Mouse (Mus musculus) MEL (cell line): ENCODE results near the gene Zbtb7a. TPM values are rescaled to one million over a fixed set of nuclear protein-coding genes. Genes with fewer than 3 reads are reported as not detected.

ENCODE experiments used
- DNase-seq: peaks from one replicate; pipeline ENCODE4 v3.0.0; 2011; ENCODE audit warnings: low read depth, low spot score
- H3K27ac ChIP-seq: 2 replicates; pipeline ENCODE4 v1.5.1; 2012; ENCODE audit warnings: low read depth, mild to moderate bottlenecking, control low read depth, low read length, moderate library complexity; ENCODE audit not compliant: control insufficient read depth
- H3K27me3 ChIP-seq, 2 experiments: fragments of 150-350 bp in 1 of 2; sonication (generic) in 1 of 2; 2 replicates each; pipeline ENCODE4 v1.6.1; 2012; ENCODE audit warnings: low read length in 2 of 2, mild to moderate bottlenecking in 2 of 2, improper control_type of control experiment in 1 of 2, moderate library complexity in 1 of 2; ENCODE audit not compliant: insufficient read depth in 2 of 2, control insufficient read depth in 1 of 2
- H3K36me3 ChIP-seq, 2 experiments: 2 replicates each; pipeline ENCODE4 v1.6.1; 2012 to 2014; ENCODE audit warnings: low read length in 2 of 2, improper control_type of control experiment in 1 of 2, inconsistent platforms in 1 of 2, mild to moderate bottlenecking in 1 of 2; ENCODE audit not compliant: insufficient read depth in 2 of 2, control insufficient read depth in 1 of 2
- H3K4me1 ChIP-seq, 2 experiments: fragments of 150-350 bp in 1 of 2; sonication (generic) in 1 of 2; 2 replicates each; pipeline ENCODE4 v1.6.1; 2012; ENCODE audit warnings: low read length in 2 of 2, improper control_type of control experiment in 1 of 2, mild to moderate bottlenecking in 1 of 2; ENCODE audit not compliant: insufficient read depth in 2 of 2, control insufficient read depth in 1 of 2
- H3K4me3 ChIP-seq, 2 experiments: fragments of 150-350 bp in 1 of 2; sonication (generic) in 1 of 2; 2 replicates each; pipeline ENCODE4 v1.5.1; 2012; ENCODE audit warnings: low read depth in 2 of 2, low read length in 2 of 2, mild to moderate bottlenecking in 2 of 2, moderate library complexity in 2 of 2, control low read depth in 1 of 2, improper control_type of control experiment in 1 of 2; ENCODE audit not compliant: control insufficient read depth in 1 of 2, insufficient read depth in 1 of 2
- H3K79me2 ChIP-seq: 2 replicates; pipeline ENCODE4 v1.6.1; 2012; ENCODE audit warnings: mild to moderate bottlenecking, low read length, moderate library complexity; ENCODE audit not compliant: control insufficient read depth, poor library complexity, insufficient read depth
- H3K9ac ChIP-seq: 2 replicates; pipeline ENCODE4 v1.6.1; 2012; ENCODE audit warnings: low read depth, mild to moderate bottlenecking, control low read depth, low read length, moderate library complexity; ENCODE audit not compliant: control insufficient read depth, poor library complexity, severe bottlenecking
- H3K9me3 ChIP-seq: fragments of 150-350 bp; sonication (generic); replicated peaks from 2 replicates; pipeline ENCODE4 v1.6.1; 2012; ENCODE audit warnings: mild to moderate bottlenecking, low read length, improper control_type of control experiment, moderate library complexity; ENCODE audit not compliant: insufficient read depth
- BHLHE40 ChIP-seq: IDR thresholded peaks from 2 replicates; pipeline ENCODE4 v1.6.1; 2012; ENCODE audit warnings: low read depth, mild to moderate bottlenecking, inconsistent platforms, low read length, improper control_type of control experiment, borderline replicate concordance
- CHD1 ChIP-seq: IDR thresholded peaks from 2 replicates; pipeline ENCODE4 v1.6.1; 2012; ENCODE audit warnings: low read depth, mild to moderate bottlenecking, inconsistent platforms, low read length, improper control_type of control experiment
- CHD2 ChIP-seq: IDR thresholded peaks from 2 replicates; pipeline ENCODE4 v1.6.1; 2011; ENCODE audit warnings: low read length, improper control_type of control experiment
- CTCF ChIP-seq, 3 experiments: IDR thresholded peaks in 2 of 3; conservative IDR thresholded peaks in 1 of 3; 2 replicates each; pipeline ENCODE4 v1.5.1; 2011 to 2012; ENCODE audit warnings: low read length in 3 of 3, low read depth in 2 of 3, mild to moderate bottlenecking in 2 of 3, improper control_type of control experiment in 1 of 3, inconsistent platforms in 1 of 3, mixed read lengths in 1 of 3, moderate library complexity in 1 of 3; ENCODE audit not compliant: control insufficient read depth in 1 of 3, insufficient read depth in 1 of 3, poor library complexity in 1 of 3, severe bottlenecking in 1 of 3
- E2F4 ChIP-seq: IDR thresholded peaks from 2 replicates; pipeline ENCODE4 v1.6.1; 2011; ENCODE audit warnings: low read depth, low read length, improper control_type of control experiment, borderline replicate concordance
- ELF1 ChIP-seq: IDR thresholded peaks from 2 replicates; pipeline ENCODE4 v1.6.1; 2014; ENCODE audit warnings: low read depth, mild to moderate bottlenecking, inconsistent platforms, low read length, improper control_type of control experiment, moderate library complexity
- EP300 ChIP-seq, 2 experiments: IDR thresholded peaks; 2 replicates each; pipeline ENCODE4 v1.6.1; 2011; ENCODE audit warnings: improper control_type of control experiment in 2 of 2, low read length in 2 of 2, low read depth in 1 of 2, mild to moderate bottlenecking in 1 of 2
- ETS1 ChIP-seq: IDR thresholded peaks from 2 replicates; pipeline ENCODE4 v1.6.1; 2012; ENCODE audit warnings: low read depth, mild to moderate bottlenecking, inconsistent platforms, low read length, improper control_type of control experiment, moderate library complexity
- GABPA ChIP-seq: IDR thresholded peaks from 2 replicates; pipeline ENCODE4 v1.6.1; 2012; ENCODE audit warnings: low read depth, mild to moderate bottlenecking, inconsistent platforms, low read length, improper control_type of control experiment, moderate library complexity
- GATA1 ChIP-seq: IDR thresholded peaks from 2 replicates; pipeline ENCODE4 v1.6.1; 2011; ENCODE audit warnings: low read depth, low read length, improper control_type of control experiment
- HCFC1 ChIP-seq: IDR thresholded peaks from 2 replicates; pipeline ENCODE4 v1.6.1; 2012; ENCODE audit warnings: low read depth, mild to moderate bottlenecking, inconsistent platforms, low read length, improper control_type of control experiment, moderate library complexity
- KAT2A ChIP-seq: conservative IDR thresholded peaks from 2 replicates; pipeline ENCODE4 v1.6.1; 2012; ENCODE audit warnings: low read depth, low read length, improper control_type of control experiment, inconsistent platforms
- MAFK ChIP-seq: IDR thresholded peaks from 2 replicates; pipeline ENCODE4 v1.6.1; 2011; ENCODE audit warnings: low read depth, mild to moderate bottlenecking, low read length, improper control_type of control experiment, borderline replicate concordance
- MAX ChIP-seq: IDR thresholded peaks from 2 replicates; pipeline ENCODE4 v1.6.1; 2011; ENCODE audit warnings: low read length, improper control_type of control experiment
- MAZ ChIP-seq: IDR thresholded peaks from 2 replicates; pipeline ENCODE4 v1.6.1; 2012; ENCODE audit warnings: low read depth, mild to moderate bottlenecking, inconsistent platforms, low read length, improper control_type of control experiment
- MEF2A ChIP-seq: IDR thresholded peaks from 2 replicates; pipeline ENCODE4 v1.6.1; 2014; ENCODE audit warnings: low read depth, mild to moderate bottlenecking, inconsistent platforms, low read length, improper control_type of control experiment; ENCODE audit not compliant: poor library complexity, insufficient replicate concordance, severe bottlenecking; ENCODE audit errors: extremely low read depth
- MYB ChIP-seq: IDR thresholded peaks from 2 replicates; pipeline ENCODE4 v1.6.1; 2011; ENCODE audit warnings: mild to moderate bottlenecking, low read depth, low read length, improper control_type of control experiment
- MYC ChIP-seq: IDR thresholded peaks from 2 replicates; pipeline ENCODE4 v1.6.1; 2011; ENCODE audit warnings: low read depth, mild to moderate bottlenecking, low read length, improper control_type of control experiment, moderate library complexity
- NELFE ChIP-seq: IDR thresholded peaks from 2 replicates; pipeline ENCODE4 v1.6.1; 2011; ENCODE audit warnings: low read depth, low read length, improper control_type of control experiment
- NRF1 ChIP-seq: IDR thresholded peaks from 2 replicates; pipeline ENCODE4 v1.6.1; 2014; ENCODE audit warnings: low read depth, mild to moderate bottlenecking, inconsistent platforms, low read length, improper control_type of control experiment, moderate library complexity; ENCODE audit not compliant: poor library complexity, insufficient read depth, severe bottlenecking
- POLR2A ChIP-seq, 2 experiments: IDR thresholded peaks; 2 replicates each; pipeline ENCODE4 v1.6.1; 2011 to 2012; ENCODE audit warnings: low read length in 2 of 2, mild to moderate bottlenecking in 2 of 2, control low read depth in 1 of 2, improper control_type of control experiment in 1 of 2, low read depth in 1 of 2, moderate library complexity in 1 of 2; ENCODE audit not compliant: control insufficient read depth in 1 of 2, insufficient read depth in 1 of 2, poor library complexity in 1 of 2
- POLR2AphosphoS2 ChIP-seq: IDR thresholded peaks from 2 replicates; pipeline ENCODE4 v1.6.1; 2011; ENCODE audit warnings: low read length, improper control_type of control experiment
- POLR2AphosphoS5 ChIP-seq: IDR thresholded peaks from 2 replicates; pipeline ENCODE4 v1.6.1; 2012; ENCODE audit warnings: low read depth, borderline replicate concordance, mild to moderate bottlenecking, inconsistent platforms, low read length, moderate library complexity, mixed read lengths
- RAD21 ChIP-seq: IDR thresholded peaks from 2 replicates; pipeline ENCODE4 v1.6.1; 2011; ENCODE audit warnings: mild to moderate bottlenecking, low read depth, low read length, improper control_type of control experiment
- RCOR1 ChIP-seq: IDR thresholded peaks from 2 replicates; pipeline ENCODE4 v1.6.1; 2012; ENCODE audit warnings: low read depth, mild to moderate bottlenecking, inconsistent platforms, low read length, improper control_type of control experiment
- SIN3A ChIP-seq: IDR thresholded peaks from 2 replicates; pipeline ENCODE4 v1.6.1; 2012; ENCODE audit warnings: low read length, improper control_type of control experiment, inconsistent platforms
- SMC3 ChIP-seq: IDR thresholded peaks from 2 replicates; pipeline ENCODE4 v1.6.1; 2011; ENCODE audit warnings: low read depth, low read length, improper control_type of control experiment
- TAL1 ChIP-seq: IDR thresholded peaks from 2 replicates; pipeline ENCODE4 v1.6.1; 2012; ENCODE audit warnings: mild to moderate bottlenecking, inconsistent platforms, low read length, moderate library complexity, mixed read lengths
- TBP ChIP-seq: IDR thresholded peaks from 2 replicates; pipeline ENCODE4 v1.8.0; 2011; ENCODE audit warnings: low read depth, low read length, improper control_type of control experiment
- TCF12 ChIP-seq: IDR thresholded peaks from 2 replicates; pipeline ENCODE4 v1.6.1; 2014; ENCODE audit warnings: low read depth, mild to moderate bottlenecking, inconsistent platforms, low read length, improper control_type of control experiment, moderate library complexity
- USF1 ChIP-seq: IDR thresholded peaks from 2 replicates; pipeline ENCODE4 v1.6.1; 2014; ENCODE audit warnings: low read depth, mild to moderate bottlenecking, inconsistent platforms, low read length, improper control_type of control experiment, moderate library complexity
- USF2 ChIP-seq, 2 experiments: IDR thresholded peaks; 2 replicates each; pipeline ENCODE4 v1.6.1; 2011 to 2012; ENCODE audit warnings: improper control_type of control experiment in 2 of 2, low read length in 2 of 2, borderline replicate concordance in 1 of 2, inconsistent platforms in 1 of 2, low read depth in 1 of 2, mild to moderate bottlenecking in 1 of 2; ENCODE audit not compliant: insufficient read depth in 1 of 2
- ZC3H11A ChIP-seq: IDR thresholded peaks from 2 replicates; pipeline ENCODE4 v1.6.1; 2012; ENCODE audit warnings: low read depth, mild to moderate bottlenecking, inconsistent platforms, low read length, improper control_type of control experiment
- ZKSCAN1 ChIP-seq: IDR thresholded peaks from 2 replicates; pipeline ENCODE4 v1.6.1; 2012; ENCODE audit warnings: low read depth, mild to moderate bottlenecking, inconsistent platforms, low read length, improper control_type of control experiment, moderate library complexity
- ZNF384 ChIP-seq: IDR thresholded peaks from 2 replicates; pipeline ENCODE4 v1.6.1; 2012; ENCODE audit warnings: low read depth, mild to moderate bottlenecking, inconsistent platforms, low read length, improper control_type of control experiment
- polyA plus RNA-seq, 2 experiments: library from polyadenylated mRNA; stranded (reverse) in 1 of 2; unstranded in 1 of 2; fragments of >175 nt in 1 of 2; fragments of >200 nt in 1 of 2; gene quantifications; 2 replicates each; pipeline versions ENCODE4 v1.2.1 to v1.2.4; 2012; ENCODE audit warnings: low replicate concordance in 2 of 2, low read depth in 1 of 2; ENCODE audit not compliant: insufficient read length in 2 of 2, insufficient read depth in 1 of 2, missing spikeins in 1 of 2
- total RNA-seq: library from RNA; depleted of rRNA; stranded (reverse); fragments of 300-350 nt; gene quantifications from 2 replicates; pipeline ENCODE4 v1.2.3, GENCODE M21; 2012

The Zbtb7a gene
- total and polyA plus RNA-seq, 3 experiments = 25.3 to 45.4 (median 40.6) TPM

GRCm38 (mm10) chr10:81137252-81138130 lies 2.5 kb downstream of the Zbtb7a start:
- Histone ChIP-seq H3K36me3 (peaks cover 0 to 16% of the 10 kb centered on the region in 2 experiments; a peak in 3 of 4 replicates), H3K4me3 (peak overlapping the region; percentile 85 to 97), H3K79me2 (peaks cover 58% of the 10 kb centered on the region), H3K9me3 (no peaks in the 10 kb centered on the region), H3K27ac (peak overlapping the region; percentile 74), H3K4me1 (peaks cover 2 to 14% of the 10 kb centered on the region in 2 experiments; a peak in 3 of 4 replicates), H3K9ac (peak overlapping the region; percentile 96), H3K27me3 (no peaks in the 10 kb centered on the region)
- DNase-seq = peak; percentile 98
- TF ChIP-seq RAD21 (no peak), MYB (no peak), GABPA (no peak), CHD1 (no peak; the same call in 1 of the 2 replicates), USF2 (IDR thresholded peaks at IDR 0.05; ENCODE audit: borderline replicate concordance in 1 of 2, insufficient read depth in 1 of 2, low read depth in 1 of 2, low read length in 2 of 2) (no peak), MAX (no peak), CHD2 (peak; percentile 83), ETS1 (no peak), TCF12 (peak; percentile 34), USF1 (no peak), MAZ (peak; percentile 96), MEF2A (no peak), HCFC1 (peak; percentile 97), TAL1 (no peak), E2F4 (no peak), NRF1 (peak; percentile 27; the same call in 1 of the 2 replicates), CTCF (IDR thresholded peaks at IDR 0.05 in 2 of 3, conservative IDR thresholded peaks at IDR 0.05 in 1 of 3; ENCODE audit: control insufficient read depth in 1 of 3, insufficient read depth in 1 of 3, low read depth in 2 of 3, low read length in 3 of 3, poor library complexity in 1 of 3, severe bottlenecking in 1 of 3) (no peak), EP300 (IDR thresholded peaks at IDR 0.05; ENCODE audit: low read depth in 1 of 2, low read length in 2 of 2) (peak in 1 of 2 experiments; percentile 27; a peak in 1 of 4 replicates), MYC (peak; percentile 46; the same call in 1 of the 2 replicates), SIN3A (peak; percentile 83), POLR2A (IDR thresholded peaks at IDR 0.05; ENCODE audit: control insufficient read depth in 1 of 2, insufficient read depth in 1 of 2, low read depth in 1 of 2, low read length in 2 of 2, poor library complexity in 1 of 2) (peak in 1 of 2 experiments; percentile 58; a peak in 2 of 4 replicates), ZC3H11A (no peak), SMC3 (no peak), ZKSCAN1 (peak; percentile 8; the same call in 1 of the 2 replicates), ELF1 (peak; percentile 51), GATA1 (peak; percentile 46; the same call in 1 of the 2 replicates), POLR2AphosphoS5 (no peak), KAT2A (peak; percentile 89), MAFK (no peak), RCOR1 (no peak), BHLHE40 (no peak), TBP (peak; percentile 36), NELFE (peak; percentile 20; the same call in 1 of the 2 replicates), POLR2AphosphoS2 (no peak), ZNF384 (peak; percentile 100)
